Mouse (Mus musculus): ENCODE data around the gene Slc38a9.
"Not testable (repeated sequence)": the region's sequence is repeated elsewhere in the genome, so short reads cannot be mapped to it uniquely, and the experiment has no call there.

The Slc38a9 gene

GRCm38 (mm10) chr13:112683312-112683711 lies 22.8 kb downstream of the Slc38a9 start:
- no peak for DNase-seq (ENCODE audit: low read depth, low spot score)

- DNase-seq (ENCODE audit: low read depth, low spot score), result no peak
Measured at GRCm38 (mm10) chr13:112683970-112684369, 23.4 kb downstream of the Slc38a9 start.

GRCm38 (mm10) chr13:112686155-112686554 lies 25.6 kb downstream of the Slc38a9 start:
- DNase-seq (ENCODE audit: low read depth, low spot score), result no peak

GRCm38 (mm10) chr13:112692870-112693553 lies 32.5 kb downstream of the Slc38a9 start:
- no peak for DNase-seq (ENCODE audit: low read depth, low spot score)

GRCm38 (mm10) chr13:112695526-112696240 lies 35.1 kb downstream of the Slc38a9 start:
- no peak for DNase-seq (ENCODE audit: low read depth, low spot score)

GRCm38 (mm10) chr13:112701256-112701655 lies 40.7 kb downstream of the Slc38a9 start:
- no peak for DNase-seq (ENCODE audit: low read depth, low spot score)

- no peak for DNase-seq (ENCODE audit: low read depth, low spot score)
Measured at GRCm38 (mm10) chr13:112706351-112706750, 45.8 kb downstream of the Slc38a9 start.

GRCm38 (mm10) chr13:112720078-112720736 lies 59.7 kb downstream of the Slc38a9 start:
- no peak for DNase-seq (ENCODE audit: low read depth, low spot score)

GRCm38 (mm10) chr13:112721946-112722729 lies 61.6 kb downstream of the Slc38a9 start:
- DNase-seq (ENCODE audit: low read depth, low spot score), result peak; percentile 4

- not testable (repeated sequence) for DNase-seq (ENCODE audit: low read depth, low spot score)
Measured at GRCm38 (mm10) chr13:112724260-112724659, 63.7 kb downstream of the Slc38a9 start.

- no peak for DNase-seq (ENCODE audit: low read depth, low spot score)
Measured at GRCm38 (mm10) chr13:112726002-112726401, 65.5 kb downstream of the Slc38a9 start.

- no peak for DNase-seq (ENCODE audit: low read depth, low spot score)
Measured at GRCm38 (mm10) chr13:112733311-112733710, 72.8 kb downstream of the Slc38a9 start.

- DNase-seq (ENCODE audit: low read depth, low spot score), result no peak
Measured at GRCm38 (mm10) chr13:112734906-112735713, 74.6 kb downstream of the Slc38a9 start.

- DNase-seq (ENCODE audit: low read depth, low spot score), result no peak
Measured at GRCm38 (mm10) chr13:112736407-112736806, 75.9 kb downstream of the Slc38a9 start.

- DNase-seq (ENCODE audit: low read depth, low spot score), result no peak
Measured at GRCm38 (mm10) chr13:112737110-112737509, 76.6 kb downstream of the Slc38a9 start.

- no peak for DNase-seq (ENCODE audit: low read depth, low spot score)
Measured at GRCm38 (mm10) chr13:112738005-112738404, 77.5 kb downstream of the Slc38a9 start.

GRCm38 (mm10) chr13:112740073-112740472 lies 79.5 kb downstream of the Slc38a9 start:
- no peak for DNase-seq (ENCODE audit: low read depth, low spot score)

GRCm38 (mm10) chr13:112742076-112742830 lies 81.7 kb downstream of the Slc38a9 start:
- DNase-seq (ENCODE audit: low read depth, low spot score), result no peak

GRCm38 (mm10) chr13:112743647-112744046 lies 83.1 kb downstream of the Slc38a9 start:
- no peak for DNase-seq (ENCODE audit: low read depth, low spot score)

Measured in brain, embryonic 18.5 days (tissue).